Mouse (Mus musculus): ENCODE measurements around the gene Camk2b. TPM values are rescaled to one million over a fixed set of nuclear protein-coding genes. Genes with fewer than 3 reads are reported as not detected.

Camk2b gene
- polyA plus RNA-seq, 1 experiment from 2014 or later: 138 TPM

DNA sequence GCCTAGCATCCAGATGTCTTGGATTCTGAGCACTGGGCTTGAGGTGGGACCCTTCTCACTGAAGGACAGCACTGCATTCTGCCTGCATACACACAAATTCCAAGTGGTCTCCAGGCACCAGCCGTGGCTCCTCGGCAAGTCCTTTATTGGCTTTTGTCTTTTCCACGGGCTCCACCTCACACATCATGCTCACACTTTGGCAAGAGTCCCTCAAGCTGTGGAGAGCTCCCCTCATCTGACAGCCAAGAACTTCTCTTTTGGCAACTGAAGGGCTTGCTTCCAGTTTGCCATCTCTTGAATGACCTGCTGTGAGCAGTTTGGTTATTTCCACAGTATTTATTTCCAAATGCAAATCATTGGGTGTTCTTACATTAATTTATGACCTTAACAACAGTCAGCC lies 30.6 kb downstream of the Camk2b start:
- H3K4me3 ChIP-seq (ENCODE audit: low read length): no peak overlapping the region
- H3K4me1 ChIP-seq (ENCODE audit: control insufficient read depth, insufficient read depth, low read depth, low read length): peaks cover 10% of the 10 kb centered on the region
- H3K36me3 ChIP-seq (ENCODE audit: control insufficient read depth, insufficient read depth, low read length): no peaks in the 10 kb centered on the region
- WGBS: 56% methylated on average over 3 of the region's 3 CpGs
- no peak overlapping the region for H3K4me2 ChIP-seq (ENCODE audit: low read length)
- H3K9ac ChIP-seq (ENCODE audit: low read depth, low read length): no peak overlapping the region
- peak; percentile 27; the same call in 1 of the 2 replicates for ATAC-seq
- H3K27ac ChIP-seq (ENCODE audit: low read depth, low read length): no peak overlapping the region
- H3K27me3 ChIP-seq (replicated peaks; ENCODE audit: control insufficient read depth, insufficient read depth, low read length): no peaks in the 10 kb centered on the region
- H3K9me3 ChIP-seq (ENCODE audit: control insufficient read depth, low read length): no peaks in the 10 kb centered on the region

DNA sequence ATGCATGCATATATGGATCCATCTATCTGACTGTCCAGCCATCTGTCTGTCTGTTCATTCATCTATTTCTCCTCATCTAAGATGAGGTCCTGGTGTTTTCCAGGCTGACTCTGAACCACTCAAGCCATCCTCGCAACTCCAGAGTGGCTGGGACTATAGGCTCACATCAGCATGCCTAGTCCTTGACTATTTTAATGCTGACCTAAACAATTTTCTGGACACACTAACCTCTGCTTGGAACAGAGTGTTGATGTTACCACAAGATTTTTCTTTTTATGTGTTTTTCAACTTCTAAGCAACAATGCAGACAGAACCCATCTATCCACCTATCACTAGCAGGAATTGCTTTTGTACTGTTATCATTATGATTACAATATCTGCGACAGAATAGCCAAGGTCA lies 31.4 kb downstream of the Camk2b start:
- ATAC-seq: no peak
- no peak overlapping the region for H3K27ac ChIP-seq (ENCODE audit: low read depth, low read length)
- 89% methylated on average over 2 of the region's 2 CpGs for WGBS

GRCm38 (mm10) chr11:6033801-6034200 lies 32.4 kb downstream of the Camk2b start:
- H3K27ac ChIP-seq (ENCODE audit: low read depth, low read length): no peak overlapping the region
- H3K9ac ChIP-seq (ENCODE audit: low read depth, low read length): no peak overlapping the region
- H3K36me3 ChIP-seq (ENCODE audit: control insufficient read depth, insufficient read depth, low read length): no peaks in the 10 kb centered on the region
- no peak overlapping the region for H3K4me2 ChIP-seq (ENCODE audit: low read length)
- no peak overlapping the region for H3K4me3 ChIP-seq (ENCODE audit: low read length)
- ATAC-seq: no peak
- no peaks in the 10 kb centered on the region for H3K27me3 ChIP-seq (replicated peaks; ENCODE audit: control insufficient read depth, insufficient read depth, low read length)
- peaks cover 5% of the 10 kb centered on the region for H3K4me1 ChIP-seq (ENCODE audit: control insufficient read depth, insufficient read depth, low read depth, low read length)
- 88% methylated on average over 5 of the region's 5 CpGs for WGBS
- no peaks in the 10 kb centered on the region for H3K9me3 ChIP-seq (ENCODE audit: control insufficient read depth, low read length)

More for the DNA sequence above, 31.4 kb downstream of the Camk2b start:
- H3K9ac ChIP-seq (ENCODE audit: low read depth, low read length): no peak overlapping the region
- no peaks in the 10 kb centered on the region for H3K36me3 ChIP-seq (ENCODE audit: control insufficient read depth, insufficient read depth, low read length)
- H3K4me1 ChIP-seq (ENCODE audit: control insufficient read depth, insufficient read depth, low read depth, low read length): peaks cover 10% of the 10 kb centered on the region
- H3K27me3 ChIP-seq (replicated peaks; ENCODE audit: control insufficient read depth, insufficient read depth, low read length): no peaks in the 10 kb centered on the region
- H3K9me3 ChIP-seq (ENCODE audit: control insufficient read depth, low read length): no peaks in the 10 kb centered on the region
- no peak overlapping the region for H3K4me3 ChIP-seq (ENCODE audit: low read length)
- H3K4me2 ChIP-seq (ENCODE audit: low read length): no peak overlapping the region

DNA sequence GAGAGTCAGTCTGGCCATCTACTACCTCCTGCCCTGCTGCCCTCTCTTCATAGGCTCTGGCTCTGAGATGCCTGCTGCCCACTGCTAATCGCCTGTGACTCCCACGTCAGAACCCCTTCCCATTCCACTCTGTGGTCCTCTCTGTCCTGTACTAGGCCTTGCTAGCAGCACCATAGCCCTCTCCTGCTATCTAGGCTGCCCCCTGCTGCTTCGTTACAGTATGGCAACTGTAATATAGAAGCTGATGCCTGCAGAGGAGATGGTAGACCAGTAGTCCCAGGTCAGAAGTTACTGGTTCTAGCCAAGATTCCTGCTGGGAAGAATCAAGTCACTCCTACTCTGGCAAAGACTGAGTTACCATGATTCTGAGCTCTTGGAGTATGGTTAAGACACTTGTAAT lies 33.0 kb downstream of the Camk2b start:
- Histone ChIP-seq H3K4me1 (ENCODE audit: control insufficient read depth, insufficient read depth, low read depth, low read length) (peaks cover 3% of the 10 kb centered on the region), H3K27ac (ENCODE audit: low read depth, low read length) (no peak overlapping the region), H3K4me2 (ENCODE audit: low read length) (no peak overlapping the region), H3K9ac (ENCODE audit: low read depth, low read length) (no peak overlapping the region), H3K4me3 (ENCODE audit: low read length) (no peak overlapping the region), H3K9me3 (ENCODE audit: control insufficient read depth, low read length) (no peaks in the 10 kb centered on the region), H3K36me3 (ENCODE audit: control insufficient read depth, insufficient read depth, low read length) (no peaks in the 10 kb centered on the region), H3K27me3 (replicated peaks; ENCODE audit: control insufficient read depth, insufficient read depth, low read length) (no peaks in the 10 kb centered on the region)
- WGBS: 75% methylated on average over 3 of the region's 3 CpGs
- no peak for ATAC-seq

GRCm38 (mm10) chr11:6030650-6031049 lies 35.5 kb downstream of the Camk2b start:
- Histone ChIP-seq H3K4me1 (ENCODE audit: control insufficient read depth, insufficient read depth, low read depth, low read length) (peaks cover 3% of the 10 kb centered on the region), H3K4me3 (ENCODE audit: low read length) (no peak overlapping the region), H3K27me3 (replicated peaks; ENCODE audit: control insufficient read depth, insufficient read depth, low read length) (no peaks in the 10 kb centered on the region), H3K36me3 (ENCODE audit: control insufficient read depth, insufficient read depth, low read length) (peaks cover 4% of the 10 kb centered on the region; the same call in 1 of the 2 replicates), H3K27ac (ENCODE audit: low read depth, low read length) (peak overlapping the region; percentile 78), H3K9ac (ENCODE audit: low read depth, low read length) (no peak overlapping the region), H3K4me2 (ENCODE audit: low read length) (no peak overlapping the region), H3K9me3 (ENCODE audit: control insufficient read depth, low read length) (no peaks in the 10 kb centered on the region)
- 68% methylated on average over 6 of the region's 6 CpGs for WGBS
- peak; percentile 84 for ATAC-seq

DNA sequence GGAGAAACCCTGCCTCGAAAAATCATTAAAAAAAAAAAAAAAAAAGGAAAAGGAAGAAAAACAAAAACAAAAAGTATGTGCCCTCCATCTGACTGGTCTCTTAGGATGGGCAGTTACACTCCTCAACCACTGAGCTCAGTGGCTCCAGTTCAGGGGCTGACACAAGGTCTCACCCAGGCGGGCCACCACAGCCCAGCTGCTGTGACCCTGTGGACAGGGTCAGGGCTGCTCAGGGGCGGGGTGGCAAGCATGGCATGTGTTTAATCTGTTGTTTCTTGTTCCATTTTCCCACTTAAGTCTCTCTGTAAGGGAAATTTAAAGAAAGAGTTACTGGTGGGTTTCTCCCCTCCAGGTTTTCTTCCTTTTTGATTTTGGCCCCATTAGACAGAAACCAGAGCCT lies 36.4 kb downstream of the Camk2b start:
- ATAC-seq: no peak
- no peak overlapping the region for H3K9ac ChIP-seq (ENCODE audit: low read depth, low read length)
- peaks cover 3% of the 10 kb centered on the region for H3K4me1 ChIP-seq (ENCODE audit: control insufficient read depth, insufficient read depth, low read depth, low read length)
- H3K27me3 ChIP-seq (replicated peaks; ENCODE audit: control insufficient read depth, insufficient read depth, low read length): no peaks in the 10 kb centered on the region
- 75% methylated on average over 3 of the region's 3 CpGs for WGBS
- peaks cover 4% of the 10 kb centered on the region; the same call in 1 of the 2 replicates for H3K36me3 ChIP-seq (ENCODE audit: control insufficient read depth, insufficient read depth, low read length)
- no peak overlapping the region for H3K4me2 ChIP-seq (ENCODE audit: low read length)
- H3K9me3 ChIP-seq (ENCODE audit: control insufficient read depth, low read length): no peaks in the 10 kb centered on the region
- H3K4me3 ChIP-seq (ENCODE audit: low read length): no peak overlapping the region
- no peak overlapping the region; the same call in 1 of the 2 replicates for H3K27ac ChIP-seq (ENCODE audit: low read depth, low read length)

- WGBS: 69% methylated on average over 7 of the region's 7 CpGs
- H3K9me3 ChIP-seq (ENCODE audit: control insufficient read depth, low read length): no peaks in the 10 kb centered on the region
- ATAC-seq: peak; percentile 34; the same call in 1 of the 2 replicates
These were observed 37.3 kb downstream of the Camk2b start for GRCm38 (mm10) chr11:6028911-6029310.

GRCm38 (mm10) chr11:6026361-6026760 lies 39.8 kb downstream of the Camk2b start:
- Histone ChIP-seq H3K4me2 (ENCODE audit: low read length) (no peak overlapping the region), H3K27ac (ENCODE audit: low read depth, low read length) (no peak overlapping the region), H3K4me1 (ENCODE audit: control insufficient read depth, insufficient read depth, low read depth, low read length) (peaks cover 3% of the 10 kb centered on the region), H3K9ac (ENCODE audit: low read depth, low read length) (no peak overlapping the region), H3K27me3 (replicated peaks; ENCODE audit: control insufficient read depth, insufficient read depth, low read length) (no peaks in the 10 kb centered on the region), H3K36me3 (ENCODE audit: control insufficient read depth, insufficient read depth, low read length) (peaks cover 4% of the 10 kb centered on the region; the same call in 1 of the 2 replicates), H3K4me3 (ENCODE audit: low read length) (no peak overlapping the region), H3K9me3 (ENCODE audit: control insufficient read depth, low read length) (no peaks in the 10 kb centered on the region)
- WGBS: 79% methylated on average over 1 of the region's 1 CpGs
- ATAC-seq: no peak

More at GRCm38 (mm10) chr11:6028911-6029310, 37.3 kb downstream of the Camk2b start:
- H3K9ac ChIP-seq (ENCODE audit: low read depth, low read length): no peak overlapping the region
- peaks cover 4% of the 10 kb centered on the region; the same call in 1 of the 2 replicates for H3K36me3 ChIP-seq (ENCODE audit: control insufficient read depth, insufficient read depth, low read length)
- H3K27ac ChIP-seq (ENCODE audit: low read depth, low read length): no peak overlapping the region
- no peak overlapping the region for H3K4me3 ChIP-seq (ENCODE audit: low read length)
- H3K27me3 ChIP-seq (replicated peaks; ENCODE audit: control insufficient read depth, insufficient read depth, low read length): no peaks in the 10 kb centered on the region
- no peak overlapping the region for H3K4me2 ChIP-seq (ENCODE audit: low read length)
- H3K4me1 ChIP-seq (ENCODE audit: control insufficient read depth, insufficient read depth, low read depth, low read length): peaks cover 3% of the 10 kb centered on the region

GRCm38 (mm10) chr11:6024923-6025652 lies 41.1 kb downstream of the Camk2b start:
- WGBS: 59% methylated on average over 12 of the region's 12 CpGs
- H3K4me1 ChIP-seq (ENCODE audit: control insufficient read depth, insufficient read depth, low read depth, low read length): no peaks in the 10 kb centered on the region; the same call in 1 of the 2 replicates
- no peak for ATAC-seq

More at GRCm38 (mm10) chr11:6024923-6025652, 41.1 kb downstream of the Camk2b start:
- H3K9me3 ChIP-seq (ENCODE audit: control insufficient read depth, low read length): no peaks in the 10 kb centered on the region
- no peak overlapping the region for H3K4me3 ChIP-seq (ENCODE audit: low read length)
- peaks cover 4% of the 10 kb centered on the region; the same call in 1 of the 2 replicates for H3K36me3 ChIP-seq (ENCODE audit: control insufficient read depth, insufficient read depth, low read length)
- no peaks in the 10 kb centered on the region for H3K27me3 ChIP-seq (replicated peaks; ENCODE audit: control insufficient read depth, insufficient read depth, low read length)
- no peak overlapping the region for H3K9ac ChIP-seq (ENCODE audit: low read depth, low read length)
- no peak overlapping the region for H3K27ac ChIP-seq (ENCODE audit: low read depth, low read length)
- H3K4me2 ChIP-seq (ENCODE audit: low read length): no peak overlapping the region
